Mouse (Mus musculus): ENCODE measurements at regions not wholly inside any gene's neighbourhood (a gene's known extent, or its start where the extent isn't known, plus 50 kb on each side); places are given as distances from the start of the nearest gene placed in this dataset.

- TF ChIP-seq POLR2A (IDR thresholded peaks at IDR 0.05; ENCODE audit: low read depth, low read length): no peak
- TF ChIP-seq CTCF (IDR thresholded peaks at IDR 0.05; ENCODE audit: extremely low read depth, insufficient read depth, insufficient read length, insufficient replicate concordance): no peak
Measured at GRCm38 (mm10) chr11:44156490-44157345, 243.1 kb upstream of the Il12b start.

Data from spleen, adult 2 months (tissue).